Mouse (Mus musculus) hindbrain, embryonic 14.5 days (tissue): ENCODE measurements around the gene Tekt2. TPM values are rescaled to one million over a fixed set of nuclear protein-coding genes. Genes with fewer than 3 reads are reported as not detected.

Experiments used
- ATAC-seq: fragments of 200-750 bp; cut with Nextera tagmentation; 2 replicates; pipeline ENCODE4 v1.8.0; 2017; ENCODE audit warnings: moderate number of reproducible peaks, mild to moderate bottlenecking, moderate TSS enrichment, moderate library complexity; ENCODE audit not compliant: low FRiP score
- DNase-seq: peaks from one replicate; pipeline ENCODE4 v3.0.0-alpha.2; 2015; ENCODE audit warnings: low spot score
- H3K27ac ChIP-seq: fragments of 300-500 bp; sonication (generic); 2 replicates; pipeline ENCODE4 v1.5.1; 2014; ENCODE audit warnings: mild to moderate bottlenecking, moderate library complexity
- H3K27me3 ChIP-seq: fragments of 300-500 bp; sonication (generic); 2 replicates; pipeline ENCODE4 v1.6.1; 2014; ENCODE audit warnings: mild to moderate bottlenecking, low read length, mixed read lengths; ENCODE audit not compliant: control insufficient read depth, insufficient read depth
- H3K36me3 ChIP-seq: fragments of 300-500 bp; sonication (generic); replicated peaks from 2 replicates; pipeline ENCODE4 v1.6.1; 2014; ENCODE audit not compliant: control insufficient read depth, insufficient read depth
- H3K4me1 ChIP-seq: fragments of 300-500 bp; sonication (generic); replicated peaks from 2 replicates; pipeline ENCODE4 v1.6.1; 2014; ENCODE audit warnings: antibody characterized with exemption, low read length, mixed read lengths; ENCODE audit not compliant: control insufficient read depth, insufficient read depth
- H3K4me2 ChIP-seq: fragments of 300-500 bp; sonication (generic); replicated peaks from 2 replicates; pipeline ENCODE4 v1.6.1; 2014; ENCODE audit warnings: mild to moderate bottlenecking, moderate library complexity
- H3K4me3 ChIP-seq: fragments of 300-500 bp; sonication (generic); replicated peaks from 2 replicates; pipeline ENCODE4 v1.5.1; 2014; ENCODE audit warnings: mild to moderate bottlenecking, low read length
- H3K9ac ChIP-seq: fragments of 300-500 bp; sonication (generic); 2 replicates; pipeline ENCODE4 v1.6.1; 2014
- H3K9me3 ChIP-seq: fragments of 300-500 bp; sonication (generic); 2 replicates; pipeline ENCODE4 v1.6.1; 2016; ENCODE audit warnings: low read length; ENCODE audit not compliant: control insufficient read depth
- WGBS: fragments of 180-500 bp; shearing (Covaris S2); extraction: QIAGEN DNeasy Blood & Tissue Kit; methylation state at CpG from one replicate; pipeline ENCODE4 v1.1.7; 2014; 5-methylcytosine and 5-hydroxymethylcytosine counted together
- polyA plus RNA-seq: library from polyadenylated mRNA; unstranded; fragments of >200 nt; fragmentation: Nextera tagmentation; extraction: Ambion mirVana; gene quantifications from 2 replicates; pipeline ENCODE4 v1.2.1, GENCODE M21; 2014

The Tekt2 gene
- polyA plus RNA-seq, 1 experiment from 2014 or later, result 7.2 TPM

GRCm38 (mm10) chr4:126311566-126312200 is 13.8 kb downstream of the Tekt2 start:
- Histone ChIP-seq H3K4me3 (no peak overlapping the region), H3K36me3 (peaks cover 26% of the 10 kb centered on the region), H3K27me3 (no peaks in the 10 kb centered on the region), H3K9me3 (no peaks in the 10 kb centered on the region), H3K9ac (no peak overlapping the region), H3K4me1 (0 out of 2 replicates have a peak, but pooled peaks cover 3% of the 10 kb centered on the region), H3K4me2 (no peak overlapping the region), H3K27ac (no peak overlapping the region)
- WGBS, result 90% methylated on average over 16 of the region's 16 CpGs
- DNase-seq (no peak), ATAC-seq (no peak)

DNA sequence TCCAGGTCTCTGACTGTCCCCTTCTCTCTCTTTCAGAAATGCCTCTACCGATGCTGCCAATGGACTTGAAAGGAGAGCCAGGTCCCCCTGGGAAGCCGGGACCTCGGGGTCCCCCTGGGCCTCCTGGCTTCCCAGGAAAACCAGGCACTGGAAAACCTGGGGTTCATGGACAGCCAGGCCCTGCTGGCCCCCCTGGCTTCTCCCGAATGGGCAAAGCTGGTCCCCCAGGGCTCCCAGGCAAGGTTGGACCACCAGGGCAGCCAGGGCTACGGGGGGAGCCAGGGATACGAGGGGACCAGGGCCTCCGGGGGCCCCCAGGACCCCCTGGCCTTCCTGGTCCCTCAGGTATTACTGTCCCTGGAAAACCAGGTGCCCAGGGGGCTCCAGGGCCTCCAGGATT is 15.1 kb downstream of the Tekt2 start:
- no peak overlapping the region for H3K4me2 ChIP-seq
- H3K9me3 ChIP-seq, result no peaks in the 10 kb centered on the region
- DNase-seq (no peak), ATAC-seq (no peak)
- no peaks in the 10 kb centered on the region for H3K27me3 ChIP-seq
- 0 out of 2 replicates have a peak, but pooled peaks cover 3% of the 10 kb centered on the region for H3K4me1 ChIP-seq
- no peak overlapping the region; the same call in 1 of the 2 replicates for H3K9ac ChIP-seq
- H3K27ac ChIP-seq, result no peak overlapping the region
- peaks cover 12% of the 10 kb centered on the region for H3K36me3 ChIP-seq
- 83% methylated on average over 7 of the region's 7 CpGs for WGBS
- no peak overlapping the region for H3K4me3 ChIP-seq

- no peaks in the 10 kb centered on the region for H3K27me3 ChIP-seq
- no peaks in the 10 kb centered on the region for H3K9me3 ChIP-seq
- WGBS, result 2% methylated on average over 7 of the region's 7 CpGs
- H3K9ac ChIP-seq, result peak overlapping the region; percentile 1; the same call in 1 of the 2 replicates
- DNase-seq, result peak; percentile 88
- peak overlapping the region; percentile 14 for H3K4me3 ChIP-seq
- H3K4me2 ChIP-seq, result peak overlapping the region; percentile 47
- no peak overlapping the region for H3K27ac ChIP-seq
- 0 out of 2 replicates have a peak, but pooled peaks cover 3% of the 10 kb centered on the region for H3K4me1 ChIP-seq
- ATAC-seq, result peak; percentile 79
- H3K36me3 ChIP-seq, result peaks cover 9% of the 10 kb centered on the region
Observed at GRCm38 (mm10) chr4:126309922-126310309, 15.6 kb downstream of the Tekt2 start.

GRCm38 (mm10) chr4:126309211-126309921 is 16.1 kb downstream of the Tekt2 start:
- no peak for ATAC-seq
- no peak for DNase-seq

GRCm38 (mm10) chr4:126306827-126307226 is 18.7 kb downstream of the Tekt2 start:
- ATAC-seq (no peak), DNase-seq (no peak)
- Histone ChIP-seq H3K27me3 (peaks cover 18% of the 10 kb centered on the region), H3K4me2 (no peak overlapping the region), H3K4me3 (no peak overlapping the region), H3K9me3 (no peaks in the 10 kb centered on the region), H3K4me1 (no peaks in the 10 kb centered on the region), H3K36me3 (no peaks in the 10 kb centered on the region), H3K27ac (no peak overlapping the region), H3K9ac (no peak overlapping the region)
- 21% methylated on average over 2 of the region's 2 CpGs for WGBS

More at GRCm38 (mm10) chr4:126309211-126309921, 16.1 kb downstream of the Tekt2 start:
- Histone ChIP-seq H3K9ac (0 out of 2 replicates have a peak overlapping the region, but pooled peaks have one; percentile 1), H3K4me3 (peak overlapping the region; percentile 14), H3K27ac (no peak overlapping the region), H3K27me3 (no peaks in the 10 kb centered on the region), H3K4me1 (0 out of 2 replicates have a peak, but pooled peaks cover under 1% of the 10 kb centered on the region), H3K9me3 (no peaks in the 10 kb centered on the region), H3K4me2 (peak overlapping the region; percentile 47), H3K36me3 (peaks cover 4% of the 10 kb centered on the region)
- WGBS, result 18% methylated on average over 20 of the region's 20 CpGs

- Histone ChIP-seq H3K4me2 (no peak overlapping the region), H3K27ac (no peak overlapping the region), H3K4me3 (no peak overlapping the region), H3K9ac (no peak overlapping the region), H3K27me3 (peaks cover 26% of the 10 kb centered on the region), H3K9me3 (no peaks in the 10 kb centered on the region), H3K36me3 (no peaks in the 10 kb centered on the region), H3K4me1 (peaks cover 5% of the 10 kb centered on the region)
- 88% methylated on average over 6 of the region's 6 CpGs for WGBS
- ATAC-seq (no peak), DNase-seq (no peak)
Observed at GRCm38 (mm10) chr4:126306058-126306457, 19.4 kb downstream of the Tekt2 start.

GRCm38 (mm10) chr4:126305428-126305827 is 20.1 kb downstream of the Tekt2 start:
- Histone ChIP-seq H3K9me3 (no peaks in the 10 kb centered on the region), H3K4me1 (peaks cover 8% of the 10 kb centered on the region), H3K4me2 (no peak overlapping the region), H3K27me3 (peaks cover 32% of the 10 kb centered on the region), H3K36me3 (no peaks in the 10 kb centered on the region), H3K9ac (no peak overlapping the region), H3K27ac (no peak overlapping the region), H3K4me3 (no peak overlapping the region)
- 93% methylated on average over 1 of the region's 1 CpGs for WGBS
- no peak for DNase-seq
- no peak for ATAC-seq

DNA sequence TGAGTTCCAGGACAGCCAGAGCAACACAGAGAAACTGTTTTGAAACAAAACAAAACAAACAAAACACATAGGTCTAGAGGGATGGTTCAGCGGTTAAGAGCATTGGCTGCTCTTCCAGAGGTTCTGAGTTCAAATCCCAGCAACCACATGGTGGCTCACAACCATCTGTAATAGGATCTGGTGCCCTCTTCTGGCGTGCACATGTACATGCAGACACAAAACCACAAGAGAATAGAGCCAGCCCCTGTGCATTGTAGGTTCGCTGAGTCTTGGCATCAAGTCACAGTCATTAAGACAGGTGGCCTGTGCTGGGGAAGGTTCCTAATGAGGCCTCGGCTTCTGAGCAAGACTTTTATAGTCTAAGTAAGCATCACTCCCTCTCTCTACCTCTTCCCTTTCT is 21.6 kb downstream of the Tekt2 start:
- 72% methylated on average over 4 of the region's 4 CpGs for WGBS
- DNase-seq, result no peak
- Histone ChIP-seq H3K9me3 (no peaks in the 10 kb centered on the region), H3K4me2 (no peak overlapping the region), H3K4me3 (no peak overlapping the region), H3K27ac (no peak overlapping the region), H3K27me3 (peaks cover 47% of the 10 kb centered on the region), H3K4me1 (peaks cover 8% of the 10 kb centered on the region), H3K9ac (no peak overlapping the region), H3K36me3 (no peaks in the 10 kb centered on the region)
- ATAC-seq, result no peak

DNA sequence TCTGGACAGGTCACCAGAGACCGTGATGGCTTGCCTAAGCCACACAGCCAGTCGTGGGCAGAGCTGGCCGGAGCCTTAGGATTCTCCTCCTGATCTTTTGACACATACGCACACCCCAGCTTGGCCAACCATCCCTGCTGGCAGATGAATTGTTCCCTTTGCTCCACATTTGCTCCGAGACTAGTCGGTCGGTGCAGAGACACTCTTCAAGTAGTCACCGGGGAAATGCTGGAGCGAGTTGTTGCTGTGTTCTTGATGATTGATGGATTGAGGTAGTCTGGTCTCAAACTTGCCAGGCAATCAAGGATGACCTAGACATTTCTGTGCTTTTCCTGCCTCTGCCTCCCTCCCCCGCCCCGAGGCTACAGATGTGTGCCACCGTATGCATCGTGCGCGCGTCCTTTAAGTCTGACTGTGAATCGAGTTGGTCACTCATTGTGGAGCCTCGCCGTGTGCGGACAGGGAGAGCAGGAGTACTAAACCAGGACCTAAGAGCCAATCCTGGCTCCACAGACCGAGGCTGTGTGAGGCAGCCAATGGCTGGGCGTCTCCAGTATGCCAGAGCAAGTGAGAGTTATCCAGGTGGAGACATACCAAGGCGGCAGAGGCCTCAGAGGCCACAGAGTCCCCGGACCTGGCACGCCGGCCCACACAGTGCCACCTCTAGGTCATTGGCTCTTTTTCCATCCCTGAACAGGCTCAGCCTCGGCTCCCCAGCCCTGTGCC is 23.7 kb downstream of the Tekt2 start:
- Histone ChIP-seq H3K4me2 (peak overlapping the region; percentile 44), H3K4me3 (peak overlapping the region; percentile 24), H3K36me3 (no peaks in the 10 kb centered on the region), H3K27ac (no peak overlapping the region), H3K9ac (no peak overlapping the region), H3K9me3 (no peaks in the 10 kb centered on the region), H3K27me3 (peaks cover 67% of the 10 kb centered on the region), H3K4me1 (peaks cover 15% of the 10 kb centered on the region)
- ATAC-seq (no peak), DNase-seq (no peak)
- 2% methylated on average over 27 of the region's 27 CpGs for WGBS
